Mouse (Mus musculus): ENCODE results near the gene Ilk.
"Not testable (repeated sequence)": the region's sequence is repeated elsewhere in the genome, so short reads cannot be mapped to it uniquely, and the experiment has no call there.

Ilk gene

GRCm38 (mm10) chr7:105736264-105736901 is at the start of gene Ilk:
Gene Ilk, plus strand, starts transcription at chr7:105736592.
- peak; percentile 89 to 94 for DNase-seq (ENCODE audit: low spot score in 2 of 2)

GRCm38 (mm10) chr7:105690875-105691274 is 45.5 kb upstream of the Ilk start:
- DNase-seq (ENCODE audit: low spot score in 2 of 2), result no peak

GRCm38 (mm10) chr7:105703184-105703583 is 33.2 kb upstream of the Ilk start:
- DNase-seq (ENCODE audit: low spot score in 2 of 2), result no peak

GRCm38 (mm10) chr7:105703816-105704215 is 32.6 kb upstream of the Ilk start:
- DNase-seq (ENCODE audit: low spot score in 2 of 2), result no peak

GRCm38 (mm10) chr7:105708733-105709132 is 27.7 kb upstream of the Ilk start:
- DNase-seq (ENCODE audit: low spot score in 2 of 2), result peak in 1 of 2 experiments; percentile 44

GRCm38 (mm10) chr7:105715366-105715765 is 21.0 kb upstream of the Ilk start:
- no peak for DNase-seq (ENCODE audit: low spot score in 2 of 2)

- DNase-seq (ENCODE audit: low spot score in 2 of 2), result no peak
Observed at GRCm38 (mm10) chr7:105721916-105722315, 14.5 kb upstream of the Ilk start.

GRCm38 (mm10) chr7:105726144-105726979 is 10.0 kb upstream of the Ilk start:
- no peak for DNase-seq (ENCODE audit: low spot score in 2 of 2)

GRCm38 (mm10) chr7:105726980-105727325 is 9.4 kb upstream of the Ilk start:
- no peak for DNase-seq (ENCODE audit: low spot score in 2 of 2)

- DNase-seq (ENCODE audit: low spot score in 2 of 2), result no peak
Observed at GRCm38 (mm10) chr7:105728701-105729428, 7.5 kb upstream of the Ilk start.

GRCm38 (mm10) chr7:105733836-105734235 is 2.6 kb upstream of the Ilk start:
- peak in 1 of 2 experiments; percentile 58 for DNase-seq (ENCODE audit: low spot score in 2 of 2)

GRCm38 (mm10) chr7:105734826-105735225 is 1.6 kb upstream of the Ilk start:
- DNase-seq (ENCODE audit: low spot score in 2 of 2), result peak in 1 of 2 experiments; percentile 59

GRCm38 (mm10) chr7:105735464-105735863 is 928 bp upstream of the Ilk start:
- not testable (repeated sequence) for DNase-seq (ENCODE audit: low spot score in 2 of 2)

- peak; percentile 55 to 81 for DNase-seq (ENCODE audit: low spot score in 2 of 2)
Observed at GRCm38 (mm10) chr7:105736911-105737521, 624 bp downstream of the Ilk start, which contains the start of gene Rrp8. Gene Rrp8, minus strand, starts transcription at chr7:105737385.

GRCm38 (mm10) chr7:105737648-105738047 is 1.3 kb downstream of the Ilk start:
- no peak for DNase-seq (ENCODE audit: low spot score in 2 of 2)

GRCm38 (mm10) chr7:105738286-105738685 is 1.9 kb downstream of the Ilk start:
- no peak for DNase-seq (ENCODE audit: low spot score in 2 of 2)

- no peak for DNase-seq (ENCODE audit: low spot score in 2 of 2)
Observed at GRCm38 (mm10) chr7:105738948-105739347, 2.6 kb downstream of the Ilk start.

GRCm38 (mm10) chr7:105740089-105740795 is 3.9 kb downstream of the Ilk start:
- no peak for DNase-seq (ENCODE audit: low spot score in 2 of 2)

GRCm38 (mm10) chr7:105740851-105741250 is 4.5 kb downstream of the Ilk start:
- no peak for DNase-seq (ENCODE audit: low spot score in 2 of 2)

- DNase-seq (ENCODE audit: low spot score in 2 of 2), result no peak
Observed at GRCm38 (mm10) chr7:105741978-105742377, 5.6 kb downstream of the Ilk start.

GRCm38 (mm10) chr7:105742539-105743215 is 6.3 kb downstream of the Ilk start:
- DNase-seq (ENCODE audit: low spot score in 2 of 2), result not testable (repeated sequence)

All from spleen, postnatal 4 days (tissue).